Mouse (Mus musculus) olfactory bulb, adult 2 months (tissue): ENCODE measurements around the gene Ttll2.
"Not testable (repeated sequence)": the region's sequence is repeated elsewhere in the genome, so short reads cannot be mapped to it uniquely, and the experiment has no call there.

ENCODE experiments used
- CTCF ChIP-seq: fragments of 200-500 bp; IDR thresholded peaks from 2 replicates; pipeline ENCODE4 v1.5.1; 2012; ENCODE audit warnings: low read depth, mild to moderate bottlenecking, low read length, moderate library complexity; ENCODE audit not compliant: insufficient read depth
- POLR2A ChIP-seq: fragments of 200-500 bp; IDR thresholded peaks from 2 replicates; pipeline ENCODE4 v1.6.1; 2012; ENCODE audit warnings: mild to moderate bottlenecking, low read depth, low read length, moderate library complexity; ENCODE audit not compliant: insufficient read depth

DNA sequence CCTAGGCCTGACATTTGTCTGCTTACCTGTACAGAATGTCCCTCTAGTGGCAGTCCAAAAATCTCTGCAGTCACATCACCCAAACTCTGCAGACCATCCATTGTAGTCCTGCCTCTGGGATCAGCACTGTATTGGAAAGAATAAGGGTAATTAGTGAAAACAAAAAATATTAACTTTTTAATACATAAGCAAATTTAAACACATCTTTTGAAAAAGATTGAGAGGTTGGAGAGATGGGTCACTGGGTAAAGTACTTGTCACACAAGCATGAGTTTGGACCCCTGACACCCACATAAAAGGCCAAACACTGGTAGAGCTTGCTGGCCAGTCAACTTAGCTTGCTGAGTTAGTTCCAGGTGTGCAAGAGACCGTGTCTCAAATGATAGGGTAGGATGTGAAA, at the start of gene Ttll2:
- not testable (repeated sequence) for TF ChIP-seq CTCF, POLR2A
